Mouse (Mus musculus) bone marrow macrophage, adult 2 months (primary cell): ENCODE data around the gene Scgb1b15. TPM values are rescaled to one million over a fixed set of nuclear protein-coding genes. Genes with fewer than 3 reads are reported as not detected.
"Not testable (repeated sequence)": the region's sequence is repeated elsewhere in the genome, so short reads cannot be mapped to it uniquely, and the experiment has no call there.

Experiments
- H3K27ac ChIP-seq: 2 replicates; pipeline ENCODE4 v1.5.1; 2012; ENCODE audit warnings: low read depth, low read length; ENCODE audit not compliant: insufficient read depth
- H3K4me1 ChIP-seq: 2 replicates; pipeline ENCODE4 v1.6.1; 2012; ENCODE audit warnings: low read length; ENCODE audit not compliant: control insufficient read depth, insufficient read depth
- H3K4me3 ChIP-seq: 2 replicates; pipeline ENCODE4 v1.5.1; 2012; ENCODE audit warnings: mild to moderate bottlenecking, low read length, moderate library complexity; ENCODE audit not compliant: insufficient read depth
- polyA plus RNA-seq: library from polyadenylated mRNA; stranded (reverse); fragments of >200 nt; gene quantifications from 2 replicates; pipeline ENCODE4 v1.2.4, GENCODE M21; 2012; ENCODE audit not compliant: missing spikeins, insufficient read depth, insufficient read length

Scgb1b15 gene
- polyA plus RNA-seq = not detected in 2 replicates

DNA sequence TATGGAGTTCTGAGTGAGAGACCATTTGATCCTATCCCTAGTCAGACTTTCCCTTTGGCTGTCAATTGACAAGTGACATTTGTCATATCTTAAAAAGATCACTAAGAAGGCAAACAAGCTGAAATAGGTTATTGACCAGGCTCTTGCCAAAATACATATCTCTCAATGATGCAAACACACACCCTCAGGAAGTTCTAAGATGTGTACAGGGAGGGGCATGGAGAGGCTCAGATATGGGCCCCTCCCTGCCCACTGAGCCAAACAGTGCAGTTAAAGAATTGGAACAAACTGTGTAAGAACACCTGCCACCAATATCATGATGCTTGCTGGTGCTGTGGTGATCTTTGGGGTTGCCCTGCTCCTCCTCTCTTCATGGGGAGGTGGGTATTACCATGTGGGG lies at the start of gene Scgb1b15:
Scgb1b15 (plus strand) TSS at position 301 of the 400 bp plus-strand sequence.
- H3K27ac ChIP-seq, H3K4me1 ChIP-seq, H3K4me3 ChIP-seq: not testable (repeated sequence)

DNA sequence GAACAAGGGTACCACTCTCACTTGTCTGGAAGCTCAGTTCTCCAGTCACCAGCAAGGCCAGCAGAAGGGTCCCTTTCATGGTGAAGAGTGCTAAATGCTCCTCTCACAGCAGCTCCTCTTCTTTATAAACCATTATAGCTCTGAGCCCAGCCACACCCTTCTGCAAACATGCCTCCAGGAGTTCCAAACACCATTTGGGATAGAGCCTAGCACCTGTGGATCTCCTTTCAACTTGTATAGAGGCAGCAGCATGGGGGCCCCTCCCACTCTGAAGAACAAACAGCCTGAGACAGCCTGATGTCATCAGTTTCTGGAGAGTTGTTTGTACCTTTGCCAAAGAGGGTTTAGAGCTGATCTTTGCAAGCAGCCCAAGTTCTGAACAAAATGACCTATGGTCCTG lies 6.8 kb upstream of the Scgb1b15 start, which contains the start of gene Scgb2b15:
Scgb2b15 (minus strand) TSS at position 101 of the 400 bp plus-strand sequence.
- not testable (repeated sequence) for H3K27ac ChIP-seq, H3K4me3 ChIP-seq, H3K4me1 ChIP-seq

Other genes with a start within 250 kb of the Scgb1b15 start
- gene Scgb2b15, start 6.9 kb upstream of the Scgb1b15 start, polyA plus RNA-seq = not detected in 2 replicates
- gene Scgb2b17, start 220.0 kb downstream of the Scgb1b15 start, polyA plus RNA-seq = not detected in 2 replicates
- gene Scgb1b17, start 226.9 kb downstream of the Scgb1b15 start, polyA plus RNA-seq = not detected in 2 replicates